Mouse (Mus musculus) erythroid progenitor cell, adult 5-6 weeks (primary cell): Measurements from ENCODE around the gene Gm49776. TPM values are rescaled to one million over a fixed set of nuclear protein-coding genes. Genes with fewer than 3 reads are reported as not detected.

ENCODE experiments used
- ATAC-seq: replicated peaks from 2 replicates; pipeline ENCODE4 v1.8.0; 2016; ENCODE audit warnings: moderate number of reproducible peaks, mild to moderate bottlenecking, moderate TSS enrichment, inconsistent platforms; ENCODE audit not compliant: poor library complexity, low FRiP score, severe bottlenecking
- total RNA-seq, 2 experiments: library from RNA; stranded (forward) in 1 of 2; stranded (reverse) in 1 of 2; fragments of 150-400 nt in 1 of 2; fragments of 186-747, 209-891 nt in 1 of 2; gene quantifications; 2 replicates each; pipeline versions ENCODE4 v1.2.3 to v1.2.4; 2015 to 2017; ENCODE audit warnings: low replicate concordance in 2 of 2

Gene Gm49776
- total RNA-seq, 2 experiments from 2014 or later, result not detected

- ATAC-seq, result no peak
Observed at GRCm38 (mm10) chr16:18235389-18236065, 22.6 kb downstream of the Gm49776 start.

GRCm38 (mm10) chr16:18234671-18235388 is 23.3 kb downstream of the Gm49776 start, which contains the start of gene Zdhhc8:
Zdhhc8 (minus strand) TSS chr16:18235136.
- ATAC-seq, result no peak

GRCm38 (mm10) chr16:18233919-18234670 is 24.0 kb downstream of the Gm49776 start:
- ATAC-seq, result no peak

- no peak for ATAC-seq
Observed at GRCm38 (mm10) chr16:18233451-18233850, 24.7 kb downstream of the Gm49776 start.

GRCm38 (mm10) chr16:18231451-18231850 is 26.7 kb downstream of the Gm49776 start:
- no peak for ATAC-seq

- no peak for ATAC-seq
Observed at GRCm38 (mm10) chr16:18231047-18231446, 27.1 kb downstream of the Gm49776 start.

GRCm38 (mm10) chr16:18230617-18231016 is 27.5 kb downstream of the Gm49776 start:
- ATAC-seq, result no peak

GRCm38 (mm10) chr16:18229622-18230021 is 28.5 kb downstream of the Gm49776 start:
- ATAC-seq, result no peak

GRCm38 (mm10) chr16:18228856-18229255 is 29.3 kb downstream of the Gm49776 start:
- no peak for ATAC-seq

- no peak for ATAC-seq
Observed at GRCm38 (mm10) chr16:18227897-18228422, 30.2 kb downstream of the Gm49776 start.

- no peak for ATAC-seq
Observed at GRCm38 (mm10) chr16:18227187-18227586, 30.9 kb downstream of the Gm49776 start.

- ATAC-seq, result no peak
Observed at GRCm38 (mm10) chr16:18222188-18222587, 35.9 kb downstream of the Gm49776 start.

GRCm38 (mm10) chr16:18221543-18221898 is 36.6 kb downstream of the Gm49776 start:
- no peak for ATAC-seq

- no peak for ATAC-seq
Observed at GRCm38 (mm10) chr16:18220856-18221542, 37.1 kb downstream of the Gm49776 start.

GRCm38 (mm10) chr16:18220001-18220400 is 38.1 kb downstream of the Gm49776 start:
- no peak for ATAC-seq

- no peak for ATAC-seq
Observed at GRCm38 (mm10) chr16:18218580-18218996, 39.5 kb downstream of the Gm49776 start.

GRCm38 (mm10) chr16:18217579-18217978 is 40.5 kb downstream of the Gm49776 start, which contains the start of gene Ccdc188:
Ccdc188 (plus strand) TSS chr16:18217879.
- ATAC-seq, result no peak

GRCm38 (mm10) chr16:18214858-18215257 is 43.3 kb downstream of the Gm49776 start:
- no peak for ATAC-seq

- no peak for ATAC-seq
Observed at GRCm38 (mm10) chr16:18213689-18214088, 44.4 kb downstream of the Gm49776 start.
